Mouse (Mus musculus): ENCODE measurements around the gene Thada. TPM values are rescaled to one million over a fixed set of nuclear protein-coding genes. Genes with fewer than 3 reads are reported as not detected.

Gene Thada
- polyA plus RNA-seq (2017; shearing (Covaris generic)): 112 TPM

DNA sequence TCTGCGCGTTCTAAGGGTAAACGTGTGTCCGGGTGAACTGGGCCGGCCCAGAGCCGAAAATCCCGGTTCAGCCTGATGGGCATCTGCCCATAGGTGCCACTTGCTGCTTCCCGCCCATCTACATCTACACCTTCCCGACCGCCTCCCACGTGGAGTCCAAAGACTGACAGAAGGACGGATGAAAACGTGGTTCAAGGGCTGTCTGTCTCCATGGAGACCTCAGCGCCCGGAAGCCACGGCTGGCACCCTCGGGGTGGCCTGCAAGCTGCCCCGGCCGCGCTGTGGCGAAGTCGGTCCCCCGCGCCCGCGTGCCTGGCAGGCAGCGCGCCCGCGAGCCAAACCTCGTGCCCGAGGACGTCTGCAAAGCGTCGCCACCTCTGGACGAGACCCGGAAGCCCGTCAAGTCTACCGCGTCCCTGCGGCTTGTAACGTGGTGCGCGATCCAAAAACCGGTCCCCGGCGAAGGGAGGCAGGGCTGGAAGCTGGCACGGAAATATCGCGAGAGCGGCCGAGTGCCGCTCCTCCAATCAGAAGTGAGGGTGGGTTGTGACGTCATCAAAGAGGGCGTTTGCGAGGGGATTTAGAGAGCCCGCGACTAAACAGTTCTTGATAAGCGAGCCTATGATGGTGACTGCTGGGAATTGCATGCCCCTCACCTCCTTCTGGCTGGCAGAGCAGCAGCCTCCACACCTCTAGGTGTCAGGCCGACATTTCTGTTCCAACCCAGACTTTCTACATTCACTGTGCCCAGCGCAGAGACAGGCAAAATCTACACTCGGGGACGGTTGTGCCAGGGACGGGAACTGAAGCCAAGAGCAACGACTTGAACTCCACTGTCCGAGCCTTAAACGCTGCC is at the start of gene Thada:
Gene Thada, minus strand, starts transcription at position 453 of the 856 bp plus-strand sequence.

GRCm38 (mm10) chr17:84511682-84512515 is 45.9 kb upstream of the Thada start, which contains the start of gene Plekhh2:
TSS of gene Plekhh2 (plus strand) at chr17:84511895.

GRCm38 (mm10) chr17:84187727-84188373 is 278.2 kb downstream of the Thada start, which contains the start of gene Zfp36l2:
TSS of gene Zfp36l2 (minus strand) at chr17:84187947.

Other genes with a start within 250 kb of the Thada start
- gene Plekhh2, start 45.7 kb upstream of the Thada start, polyA plus RNA-seq (2017; shearing (Covaris generic)): not detected
- gene Dync2li1, start 160.3 kb upstream of the Thada start, polyA plus RNA-seq (2017; shearing (Covaris generic)): 4.7 TPM
- gene Abcg8, start 210.1 kb upstream of the Thada start, polyA plus RNA-seq (2017; shearing (Covaris generic)): not detected
- not detected for gene Abcg5, start 216.8 kb upstream of the Thada start, polyA plus RNA-seq (2017; shearing (Covaris generic))

All from inflammation-experienced regulatory T-cells, adult 16 weeks (primary cell).